In the genomic region with DNA sequence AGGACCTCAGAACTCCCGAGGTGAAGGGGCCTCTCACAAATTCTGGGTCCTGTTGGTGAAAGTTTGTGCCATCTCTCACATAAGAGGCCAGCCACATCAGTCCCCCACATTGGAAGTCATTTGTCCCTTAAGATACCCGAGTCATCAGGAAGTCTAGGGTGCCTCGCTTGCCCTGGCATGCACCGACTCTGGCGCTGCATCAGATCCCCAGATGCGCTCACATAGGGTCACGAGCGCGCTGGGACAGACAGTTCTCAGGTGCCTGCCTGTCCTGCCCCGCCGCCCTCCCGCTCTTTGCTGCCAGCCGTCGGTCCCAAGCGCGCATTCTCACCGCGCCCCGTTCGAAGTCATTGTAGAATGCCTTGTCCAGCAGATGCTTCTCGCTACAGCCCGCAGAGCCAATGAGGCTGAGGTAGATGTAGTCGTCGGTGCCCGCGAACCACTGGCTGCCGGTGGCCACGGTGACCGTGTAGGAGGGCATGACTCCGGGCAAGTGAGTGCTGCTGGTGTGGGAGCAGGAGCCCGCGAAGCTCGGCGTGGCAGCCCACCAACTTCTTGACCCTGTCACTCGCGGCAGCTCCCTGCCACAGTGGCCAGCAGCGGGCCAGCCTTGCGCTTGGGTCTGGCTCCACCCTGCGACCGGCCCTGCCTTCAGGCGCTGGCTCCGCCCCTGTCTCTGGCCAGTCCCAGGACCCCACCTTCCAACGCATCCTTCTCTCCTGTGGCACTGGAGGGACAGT, we compare ENCODE assay signal across 9 mouse cellular contexts. TPM values are rescaled to one million over a fixed set of nuclear protein-coding genes. Genes with fewer than 3 reads are reported as not detected.
DNase-seq lines count a peak whose midpoint lies in the region; ATAC-seq lines count a peak whose summit lies in the region.
"Had no signal": no experiment of that assay in that cellular context is flagged by ENCODE, and none has a peak within 500 bp of the region (broad histone marks: within the 10 kb centered on the region; RNA-seq: fewer than 3 reads in every experiment).

A gene (minus strand): TSS at position 635 of the 740 bp plus-strand sequence.

- H3K4me2 ChIP-seq in intestine, embryonic 14.5 days (ENCODE audit: low read length): peak within 1 kb of the TSS; percentile 66
- H3K4me2 ChIP-seq in lung, embryonic 15.5 days: peak within 1 kb of the TSS; percentile 60

- no peaks in the 10 kb centered on the region for H3K36me3 ChIP-seq in intestine, embryonic 14.5 days (ENCODE audit: control insufficient read depth, insufficient read depth, low read length)
- H3K36me3 ChIP-seq in lung, embryonic 15.5 days: no peaks in the 10 kb centered on the region

- H3K27me3 ChIP-seq in intestine, embryonic 14.5 days (replicated peaks; ENCODE audit: control insufficient read depth, insufficient read depth, low read length): peaks cover 28% of the 10 kb centered on the region
- peaks cover 39% of the 10 kb centered on the region for H3K27me3 ChIP-seq in lung, embryonic 15.5 days
- H3K27me3 ChIP-seq: CH12.LX had no signal

- peak; percentile 37 to 43 for DNase-seq in cerebellum, postnatal 14 days
- DNase-seq in cerebellum, adult 11-12 months: no peak
- DNase-seq in gonadal fat pad, adult 2 months (ENCODE audit: low read depth): no peak
- peak; percentile 53 for DNase-seq in intestine, embryonic 14.5 days (ENCODE audit: low spot score)
- peak; percentile 55 for DNase-seq in retina, embryonic 14.5 days (ENCODE audit: low spot score)
- no peak for DNase-seq in left cerebral cortex, adult 11 months (ENCODE audit: low spot score)

- peak within 1 kb of the TSS; percentile 34 for H3K4me3 ChIP-seq in intestine, embryonic 14.5 days (ENCODE audit: low read depth, low read length)
- H3K4me3 ChIP-seq in lung, embryonic 15.5 days: peak within 1 kb of the TSS; percentile 31

- 0 out of 2 replicates have a peak, but pooled peaks cover 5% of the 10 kb centered on the region for H3K4me1 ChIP-seq in intestine, embryonic 14.5 days (replicated peaks; ENCODE audit: control insufficient read depth, insufficient read depth, low read length)
- H3K4me1 ChIP-seq in lung, embryonic 15.5 days: peaks cover 3% of the 10 kb centered on the region; the same call in 1 of the 2 replicates

- no peak within 1 kb of the TSS for H3K9ac ChIP-seq in intestine, embryonic 14.5 days (ENCODE audit: low read length)
- 0 out of 2 replicates have a peak within 1 kb of the TSS, but pooled peaks have one; percentile 16 for H3K9ac ChIP-seq in lung, embryonic 15.5 days

- 3% methylated on average over 43 of the region's 43 CpGs for WGBS in intestine, embryonic 14.5 days
- WGBS in lung, embryonic 15.5 days: 2% methylated on average over 43 of the region's 43 CpGs

- H3K27ac ChIP-seq in intestine, embryonic 14.5 days (ENCODE audit: low read depth): no peak within 1 kb of the TSS
- H3K27ac ChIP-seq in lung, embryonic 15.5 days: no peak within 1 kb of the TSS

- peak; percentile 40 for ATAC-seq in common myeloid progenitor, adult 5-6 weeks (replicated peaks; ENCODE audit: low read depth, poor library complexity, severe bottlenecking)
- peak; percentile 47; the same call in 1 of the 2 replicates for ATAC-seq in intestine, embryonic 14.5 days (replicated peaks; ENCODE audit: low FRiP score, low TSS enrichment, low read depth)
- peak; percentile 39; the same call in 1 of the 2 replicates for ATAC-seq in lung, embryonic 15.5 days (ENCODE audit: borderline replicate concordance, extremely low read depth, low FRiP score, low TSS enrichment)

- no peaks in the 10 kb centered on the region for H3K9me3 ChIP-seq in intestine, embryonic 14.5 days (ENCODE audit: control insufficient read depth, low read length)
- no peaks in the 10 kb centered on the region for H3K9me3 ChIP-seq in lung, embryonic 15.5 days

RNA-seq across cellular contexts. Expression of the gene that starts here (rescaled TPM):
- 6.3 TPM in 2 replicates for total RNA-seq in common myeloid progenitor, adult 5-6 weeks (2017)
- polyA plus RNA-seq in gonadal fat pad, adult 2 months (2012; rRNA removed): 14.0 and 15.1 TPM in 2 replicates
- polyA plus RNA-seq in intestine, embryonic 14.5 days (2014; fragmentation: Nextera tagmentation; extraction: Ambion mirVana): 0.44 and 1.0 TPM in 2 replicates
- polyA plus RNA-seq in lung, embryonic 15.5 days (2015; fragmentation: Nextera tagmentation; extraction: Ambion mirVana): 0.84 and 1.0 TPM in 2 replicates
- total RNA-seq: CH12.LX had no signal

Comparison
In these comparisons a context has a peak if more than half of its experiments do, and no peak if none do; other contexts are left out.
1. DNase-seq: peak in cerebellum, postnatal 14 days (2 of 2), intestine, embryonic 14.5 days (single experiment) and retina, embryonic 14.5 days (single experiment); none in cerebellum, adult 11-12 months (single experiment), gonadal fat pad, adult 2 months (single experiment) and left cerebral cortex, adult 11 months (single experiment).
2. Peak in every context shown above with its lines, with median percentiles within 50 percentile points of each other: ATAC-seq.